Mouse (Mus musculus) MEL (cell line): Measurements from ENCODE around the gene Riok1. TPM values are rescaled to one million over a fixed set of nuclear protein-coding genes. Genes with fewer than 3 reads are reported as not detected.
A peak's percentile ranks its signal among the peaks of the same experiment; 100 is the strongest.

ENCODE experiments used
- DNase-seq: peaks from one replicate; pipeline ENCODE4 v3.0.0; 2011; ENCODE audit warnings: low read depth, low spot score
- H3K27ac ChIP-seq: 2 replicates; pipeline ENCODE4 v1.5.1; 2012; ENCODE audit warnings: low read depth, mild to moderate bottlenecking, control low read depth, low read length, moderate library complexity; ENCODE audit not compliant: control insufficient read depth
- H3K27me3 ChIP-seq, 2 experiments: fragments of 150-350 bp in 1 of 2; sonication (generic) in 1 of 2; 2 replicates each; pipeline ENCODE4 v1.6.1; 2012; ENCODE audit warnings: low read length in 2 of 2, mild to moderate bottlenecking in 2 of 2, improper control_type of control experiment in 1 of 2, moderate library complexity in 1 of 2; ENCODE audit not compliant: insufficient read depth in 2 of 2, control insufficient read depth in 1 of 2
- H3K36me3 ChIP-seq, 2 experiments: 2 replicates each; pipeline ENCODE4 v1.6.1; 2012 to 2014; ENCODE audit warnings: low read length in 2 of 2, improper control_type of control experiment in 1 of 2, inconsistent platforms in 1 of 2, mild to moderate bottlenecking in 1 of 2; ENCODE audit not compliant: insufficient read depth in 2 of 2, control insufficient read depth in 1 of 2
- H3K4me1 ChIP-seq, 2 experiments: fragments of 150-350 bp in 1 of 2; sonication (generic) in 1 of 2; 2 replicates each; pipeline ENCODE4 v1.6.1; 2012; ENCODE audit warnings: low read length in 2 of 2, improper control_type of control experiment in 1 of 2, mild to moderate bottlenecking in 1 of 2; ENCODE audit not compliant: insufficient read depth in 2 of 2, control insufficient read depth in 1 of 2
- H3K4me3 ChIP-seq, 2 experiments: fragments of 150-350 bp in 1 of 2; sonication (generic) in 1 of 2; 2 replicates each; pipeline ENCODE4 v1.5.1; 2012; ENCODE audit warnings: low read depth in 2 of 2, low read length in 2 of 2, mild to moderate bottlenecking in 2 of 2, moderate library complexity in 2 of 2, control low read depth in 1 of 2, improper control_type of control experiment in 1 of 2; ENCODE audit not compliant: control insufficient read depth in 1 of 2, insufficient read depth in 1 of 2
- H3K79me2 ChIP-seq: 2 replicates; pipeline ENCODE4 v1.6.1; 2012; ENCODE audit warnings: mild to moderate bottlenecking, low read length, moderate library complexity; ENCODE audit not compliant: control insufficient read depth, poor library complexity, insufficient read depth
- H3K9ac ChIP-seq: 2 replicates; pipeline ENCODE4 v1.6.1; 2012; ENCODE audit warnings: low read depth, mild to moderate bottlenecking, control low read depth, low read length, moderate library complexity; ENCODE audit not compliant: control insufficient read depth, poor library complexity, severe bottlenecking
- H3K9me3 ChIP-seq: fragments of 150-350 bp; sonication (generic); replicated peaks from 2 replicates; pipeline ENCODE4 v1.6.1; 2012; ENCODE audit warnings: mild to moderate bottlenecking, low read length, improper control_type of control experiment, moderate library complexity; ENCODE audit not compliant: insufficient read depth
- BHLHE40 ChIP-seq: IDR thresholded peaks from 2 replicates; pipeline ENCODE4 v1.6.1; 2012; ENCODE audit warnings: low read depth, mild to moderate bottlenecking, inconsistent platforms, low read length, improper control_type of control experiment, borderline replicate concordance
- CHD1 ChIP-seq: IDR thresholded peaks from 2 replicates; pipeline ENCODE4 v1.6.1; 2012; ENCODE audit warnings: low read depth, mild to moderate bottlenecking, inconsistent platforms, low read length, improper control_type of control experiment
- CHD2 ChIP-seq: IDR thresholded peaks from 2 replicates; pipeline ENCODE4 v1.6.1; 2011; ENCODE audit warnings: low read length, improper control_type of control experiment
- ELF1 ChIP-seq: IDR thresholded peaks from 2 replicates; pipeline ENCODE4 v1.6.1; 2014; ENCODE audit warnings: low read depth, mild to moderate bottlenecking, inconsistent platforms, low read length, improper control_type of control experiment, moderate library complexity
- EP300 ChIP-seq, 2 experiments: IDR thresholded peaks; 2 replicates each; pipeline ENCODE4 v1.6.1; 2011; ENCODE audit warnings: improper control_type of control experiment in 2 of 2, low read length in 2 of 2, low read depth in 1 of 2, mild to moderate bottlenecking in 1 of 2
- GABPA ChIP-seq: IDR thresholded peaks from 2 replicates; pipeline ENCODE4 v1.6.1; 2012; ENCODE audit warnings: low read depth, mild to moderate bottlenecking, inconsistent platforms, low read length, improper control_type of control experiment, moderate library complexity
- GATA1 ChIP-seq: IDR thresholded peaks from 2 replicates; pipeline ENCODE4 v1.6.1; 2011; ENCODE audit warnings: low read depth, low read length, improper control_type of control experiment
- HCFC1 ChIP-seq: IDR thresholded peaks from 2 replicates; pipeline ENCODE4 v1.6.1; 2012; ENCODE audit warnings: low read depth, mild to moderate bottlenecking, inconsistent platforms, low read length, improper control_type of control experiment, moderate library complexity
- KAT2A ChIP-seq: conservative IDR thresholded peaks from 2 replicates; pipeline ENCODE4 v1.6.1; 2012; ENCODE audit warnings: low read depth, low read length, improper control_type of control experiment, inconsistent platforms
- MAFK ChIP-seq: IDR thresholded peaks from 2 replicates; pipeline ENCODE4 v1.6.1; 2011; ENCODE audit warnings: low read depth, mild to moderate bottlenecking, low read length, improper control_type of control experiment, borderline replicate concordance
- MAX ChIP-seq: IDR thresholded peaks from 2 replicates; pipeline ENCODE4 v1.6.1; 2011; ENCODE audit warnings: low read length, improper control_type of control experiment
- MAZ ChIP-seq: IDR thresholded peaks from 2 replicates; pipeline ENCODE4 v1.6.1; 2012; ENCODE audit warnings: low read depth, mild to moderate bottlenecking, inconsistent platforms, low read length, improper control_type of control experiment
- MEF2A ChIP-seq: IDR thresholded peaks from 2 replicates; pipeline ENCODE4 v1.6.1; 2014; ENCODE audit warnings: low read depth, mild to moderate bottlenecking, inconsistent platforms, low read length, improper control_type of control experiment; ENCODE audit not compliant: poor library complexity, insufficient replicate concordance, severe bottlenecking; ENCODE audit errors: extremely low read depth
- MYC ChIP-seq: IDR thresholded peaks from 2 replicates; pipeline ENCODE4 v1.6.1; 2011; ENCODE audit warnings: low read depth, mild to moderate bottlenecking, low read length, improper control_type of control experiment, moderate library complexity
- NELFE ChIP-seq: IDR thresholded peaks from 2 replicates; pipeline ENCODE4 v1.6.1; 2011; ENCODE audit warnings: low read depth, low read length, improper control_type of control experiment
- NRF1 ChIP-seq: IDR thresholded peaks from 2 replicates; pipeline ENCODE4 v1.6.1; 2014; ENCODE audit warnings: low read depth, mild to moderate bottlenecking, inconsistent platforms, low read length, improper control_type of control experiment, moderate library complexity; ENCODE audit not compliant: poor library complexity, insufficient read depth, severe bottlenecking
- POLR2A ChIP-seq, 2 experiments: IDR thresholded peaks; 2 replicates each; pipeline ENCODE4 v1.6.1; 2011 to 2012; ENCODE audit warnings: low read length in 2 of 2, mild to moderate bottlenecking in 2 of 2, control low read depth in 1 of 2, improper control_type of control experiment in 1 of 2, low read depth in 1 of 2, moderate library complexity in 1 of 2; ENCODE audit not compliant: control insufficient read depth in 1 of 2, insufficient read depth in 1 of 2, poor library complexity in 1 of 2
- POLR2AphosphoS5 ChIP-seq: IDR thresholded peaks from 2 replicates; pipeline ENCODE4 v1.6.1; 2012; ENCODE audit warnings: low read depth, borderline replicate concordance, mild to moderate bottlenecking, inconsistent platforms, low read length, moderate library complexity, mixed read lengths
- RAD21 ChIP-seq: IDR thresholded peaks from 2 replicates; pipeline ENCODE4 v1.6.1; 2011; ENCODE audit warnings: mild to moderate bottlenecking, low read depth, low read length, improper control_type of control experiment
- RCOR1 ChIP-seq: IDR thresholded peaks from 2 replicates; pipeline ENCODE4 v1.6.1; 2012; ENCODE audit warnings: low read depth, mild to moderate bottlenecking, inconsistent platforms, low read length, improper control_type of control experiment
- SIN3A ChIP-seq: IDR thresholded peaks from 2 replicates; pipeline ENCODE4 v1.6.1; 2012; ENCODE audit warnings: low read length, improper control_type of control experiment, inconsistent platforms
- TAL1 ChIP-seq: IDR thresholded peaks from 2 replicates; pipeline ENCODE4 v1.6.1; 2012; ENCODE audit warnings: mild to moderate bottlenecking, inconsistent platforms, low read length, moderate library complexity, mixed read lengths
- TCF12 ChIP-seq: IDR thresholded peaks from 2 replicates; pipeline ENCODE4 v1.6.1; 2014; ENCODE audit warnings: low read depth, mild to moderate bottlenecking, inconsistent platforms, low read length, improper control_type of control experiment, moderate library complexity
- UBTF ChIP-seq: IDR thresholded peaks from 2 replicates; pipeline ENCODE4 v1.6.1; 2012; ENCODE audit warnings: low read depth, mild to moderate bottlenecking, inconsistent platforms, low read length, improper control_type of control experiment, moderate library complexity, borderline replicate concordance; ENCODE audit not compliant: insufficient read depth
- USF2 ChIP-seq, 2 experiments: IDR thresholded peaks; 2 replicates each; pipeline ENCODE4 v1.6.1; 2011 to 2012; ENCODE audit warnings: improper control_type of control experiment in 2 of 2, low read length in 2 of 2, borderline replicate concordance in 1 of 2, inconsistent platforms in 1 of 2, low read depth in 1 of 2, mild to moderate bottlenecking in 1 of 2; ENCODE audit not compliant: insufficient read depth in 1 of 2
- ZC3H11A ChIP-seq: IDR thresholded peaks from 2 replicates; pipeline ENCODE4 v1.6.1; 2012; ENCODE audit warnings: low read depth, mild to moderate bottlenecking, inconsistent platforms, low read length, improper control_type of control experiment
- ZKSCAN1 ChIP-seq: IDR thresholded peaks from 2 replicates; pipeline ENCODE4 v1.6.1; 2012; ENCODE audit warnings: low read depth, mild to moderate bottlenecking, inconsistent platforms, low read length, improper control_type of control experiment, moderate library complexity
- polyA plus RNA-seq, 2 experiments: library from polyadenylated mRNA; stranded (reverse) in 1 of 2; unstranded in 1 of 2; fragments of >175 nt in 1 of 2; fragments of >200 nt in 1 of 2; gene quantifications; 2 replicates each; pipeline versions ENCODE4 v1.2.1 to v1.2.4; 2012; ENCODE audit warnings: low replicate concordance in 2 of 2, low read depth in 1 of 2; ENCODE audit not compliant: insufficient read length in 2 of 2, insufficient read depth in 1 of 2, missing spikeins in 1 of 2
- total RNA-seq: library from RNA; depleted of rRNA; stranded (reverse); fragments of 300-350 nt; gene quantifications from 2 replicates; pipeline ENCODE4 v1.2.3, GENCODE M21; 2012

Riok1 gene
- total and polyA plus RNA-seq, 3 experiments: 40.5 to 43.7 TPM; not detected in 1

GRCm38 (mm10) chr13:38089871-38090270 lies 53.1 kb downstream of the Riok1 start:
- no peaks in the 10 kb centered on the region for H3K9me3 ChIP-seq
- 0 out of 4 replicates have a peak, but pooled peaks cover 0 to 3% of the 10 kb centered on the region in 2 experiments for H3K36me3 ChIP-seq
- DNase-seq: peak; percentile 36
- H3K4me3 ChIP-seq: no peak overlapping the region
- peaks cover 4 to 8% of the 10 kb centered on the region in 2 experiments; a peak in 3 of 4 replicates for H3K27me3 ChIP-seq
- H3K4me1 ChIP-seq: peaks cover 0 to 4% of the 10 kb centered on the region in 2 experiments; a peak in 1 of 4 replicates
- no peak for TF ChIP-seq RCOR1
- TF ChIP-seq EP300 (IDR thresholded peaks at IDR 0.05; ENCODE audit: low read depth in 1 of 2, low read length in 2 of 2): no peak
- peak; percentile 26; the same call in 1 of the 2 replicates for TF ChIP-seq GATA1
- TF ChIP-seq GABPA: no peak
- no peak for TF ChIP-seq USF2 (IDR thresholded peaks at IDR 0.05; ENCODE audit: borderline replicate concordance in 1 of 2, insufficient read depth in 1 of 2, low read depth in 1 of 2, low read length in 2 of 2)
- no peak for TF ChIP-seq ELF1
- TF ChIP-seq ZKSCAN1: no peak
- TF ChIP-seq BHLHE40: no peak
- no peak for TF ChIP-seq TAL1
- no peak for TF ChIP-seq MAX
- no peak for TF ChIP-seq UBTF
- TF ChIP-seq NELFE: no peak
- no peak for TF ChIP-seq HCFC1
- 0 out of 2 replicates have a peak, but pooled peaks have one; percentile 6 for TF ChIP-seq MAZ
- TF ChIP-seq POLR2AphosphoS5: no peak
- no peak overlapping the region for H3K9ac ChIP-seq
- no peaks in the 10 kb centered on the region for H3K79me2 ChIP-seq
- no peak overlapping the region for H3K27ac ChIP-seq

GRCm38 (mm10) chr13:38096207-38096606 lies 59.4 kb downstream of the Riok1 start:
- no peak for DNase-seq
- Histone ChIP-seq H3K27me3 (peaks cover 13 to 19% of the 10 kb centered on the region in 2 experiments), H3K79me2 (no peaks in the 10 kb centered on the region), H3K36me3 (no peaks in the 10 kb centered on the region), H3K4me3 (no peak overlapping the region), H3K27ac (no peak overlapping the region), H3K9ac (no peak overlapping the region)
- TF ChIP-seq MAZ: no peak
- TF ChIP-seq MYC: no peak
- TF ChIP-seq ELF1: no peak
- no peak for TF ChIP-seq SIN3A
- TF ChIP-seq CHD2: no peak
- TF ChIP-seq RAD21: no peak
- no peak for TF ChIP-seq TCF12
- no peak for TF ChIP-seq CHD1
- TF ChIP-seq KAT2A: no peak
- no peak for TF ChIP-seq ZC3H11A
- TF ChIP-seq MEF2A: no peak
- no peak for TF ChIP-seq BHLHE40
- TF ChIP-seq POLR2AphosphoS5: no peak
- TF ChIP-seq NRF1: no peak
- no peak for TF ChIP-seq EP300 (IDR thresholded peaks at IDR 0.05; ENCODE audit: low read depth in 1 of 2, low read length in 2 of 2)
- TF ChIP-seq MAFK: no peak
- no peak for TF ChIP-seq POLR2A (IDR thresholded peaks at IDR 0.05; ENCODE audit: control insufficient read depth in 1 of 2, insufficient read depth in 1 of 2, low read depth in 1 of 2, low read length in 2 of 2, poor library complexity in 1 of 2)
- no peak for TF ChIP-seq HCFC1
- TF ChIP-seq, all 39 proteins: peak for 0
- Histone ChIP-seq H3K9me3 (no peaks in the 10 kb centered on the region), H3K4me1 (no peaks in the 10 kb centered on the region)
